Mouse (Mus musculus): ENCODE data around the gene Dhx35. TPM values are rescaled to one million over a fixed set of nuclear protein-coding genes. Genes with fewer than 3 reads are reported as not detected.
A peak's percentile ranks its signal among the peaks of the same experiment; 100 is the strongest.

The Dhx35 gene
- polyA plus RNA-seq, 1 experiment from 2014 or later: 16.4 TPM

GRCm38 (mm10) chr2:158781126-158781525 lies 13.5 kb upstream of the Dhx35 start:
- Histone ChIP-seq H3K27me3 (ENCODE audit: control insufficient read depth, insufficient read depth, low read length) (no peaks in the 10 kb centered on the region), H3K4me1 (ENCODE audit: control insufficient read depth, insufficient read depth, low read length) (peaks cover 13% of the 10 kb centered on the region), H3K4me3 (ENCODE audit: low read depth, low read length) (no peak overlapping the region), H3K36me3 (ENCODE audit: control insufficient read depth, insufficient read depth, low read length) (peaks cover 50% of the 10 kb centered on the region), H3K4me2 (replicated peaks; ENCODE audit: low read depth, low read length) (no peak overlapping the region), H3K9me3 (ENCODE audit: control insufficient read depth, low read depth, low read length) (no peaks in the 10 kb centered on the region), H3K27ac (ENCODE audit: low read length) (no peak overlapping the region), H3K9ac (replicated peaks; ENCODE audit: low read depth, low read length) (no peak overlapping the region)
- 92% methylated on average over 7 of the region's 7 CpGs for WGBS
- no peak for ATAC-seq (ENCODE audit: insufficient number of reproducible peaks, insufficient read depth, low FRiP score, low read depth)

- no peak overlapping the region for H3K27ac ChIP-seq (ENCODE audit: low read length)
- H3K4me1 ChIP-seq (ENCODE audit: control insufficient read depth, insufficient read depth, low read length): no peaks in the 10 kb centered on the region
- no peak overlapping the region for H3K9ac ChIP-seq (replicated peaks; ENCODE audit: low read depth, low read length)
- no peak overlapping the region for H3K4me2 ChIP-seq (replicated peaks; ENCODE audit: low read depth, low read length)
- H3K27me3 ChIP-seq (ENCODE audit: control insufficient read depth, insufficient read depth, low read length): no peaks in the 10 kb centered on the region
- no peak for ATAC-seq (ENCODE audit: insufficient number of reproducible peaks, insufficient read depth, low FRiP score, low read depth)
- no peaks in the 10 kb centered on the region for H3K9me3 ChIP-seq (ENCODE audit: control insufficient read depth, low read depth, low read length)
- 79% methylated on average over 14 of the region's 14 CpGs for WGBS
- no peak overlapping the region for H3K4me3 ChIP-seq (ENCODE audit: low read depth, low read length)
- peaks cover 27% of the 10 kb centered on the region for H3K36me3 ChIP-seq (ENCODE audit: control insufficient read depth, insufficient read depth, low read length)
Measured at GRCm38 (mm10) chr2:158786927-158787795, 7.4 kb upstream of the Dhx35 start.

DNA sequence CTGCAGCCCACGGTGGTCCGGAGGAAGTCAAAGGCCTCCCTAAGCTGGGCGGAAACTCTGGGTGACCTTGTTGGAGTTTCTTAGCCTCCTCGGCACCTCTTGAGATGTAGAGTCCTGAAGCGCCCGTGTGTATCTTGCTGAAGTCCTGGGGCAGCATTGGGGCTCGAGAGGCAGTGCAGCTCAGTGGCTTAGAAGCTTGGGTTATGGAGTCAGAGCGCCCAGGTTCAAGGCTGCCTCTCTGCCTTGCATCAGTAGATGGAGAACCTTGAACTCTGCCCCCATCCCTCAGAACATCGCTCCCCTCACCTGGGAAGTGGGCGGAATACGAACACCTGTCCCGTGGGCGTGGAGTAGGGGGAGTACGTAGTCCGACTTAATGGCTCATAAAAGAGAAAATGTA lies 436 bp downstream of the Dhx35 start:
- Histone ChIP-seq H3K27ac (ENCODE audit: low read length) (peak overlapping the region; percentile 58; the same call in 1 of the 2 replicates), H3K27me3 (ENCODE audit: control insufficient read depth, insufficient read depth, low read length) (no peaks in the 10 kb centered on the region), H3K4me3 (ENCODE audit: low read depth, low read length) (peak overlapping the region; percentile 79), H3K36me3 (ENCODE audit: control insufficient read depth, insufficient read depth, low read length) (no peaks in the 10 kb centered on the region), H3K4me2 (replicated peaks; ENCODE audit: low read depth, low read length) (peak overlapping the region; percentile 82), H3K9ac (replicated peaks; ENCODE audit: low read depth, low read length) (peak overlapping the region; percentile 54), H3K9me3 (ENCODE audit: control insufficient read depth, low read depth, low read length) (no peaks in the 10 kb centered on the region), H3K4me1 (ENCODE audit: control insufficient read depth, insufficient read depth, low read length) (0 out of 2 replicates have a peak, but pooled peaks cover 8% of the 10 kb centered on the region)
- WGBS: 8% methylated on average over 15 of the region's 15 CpGs
- peak; percentile 54 for ATAC-seq (ENCODE audit: insufficient number of reproducible peaks, insufficient read depth, low FRiP score, low read depth)

GRCm38 (mm10) chr2:158795875-158796274 lies 1.3 kb downstream of the Dhx35 start:
- ATAC-seq (ENCODE audit: insufficient number of reproducible peaks, insufficient read depth, low FRiP score, low read depth): no peak
- Histone ChIP-seq H3K27me3 (ENCODE audit: control insufficient read depth, insufficient read depth, low read length) (no peaks in the 10 kb centered on the region), H3K27ac (ENCODE audit: low read length) (no peak overlapping the region), H3K4me1 (ENCODE audit: control insufficient read depth, insufficient read depth, low read length) (0 out of 2 replicates have a peak, but pooled peaks cover 8% of the 10 kb centered on the region), H3K9me3 (ENCODE audit: control insufficient read depth, low read depth, low read length) (no peaks in the 10 kb centered on the region), H3K36me3 (ENCODE audit: control insufficient read depth, insufficient read depth, low read length) (no peaks in the 10 kb centered on the region), H3K4me2 (replicated peaks; ENCODE audit: low read depth, low read length) (no peak overlapping the region), H3K9ac (replicated peaks; ENCODE audit: low read depth, low read length) (no peak overlapping the region), H3K4me3 (ENCODE audit: low read depth, low read length) (no peak overlapping the region)
- 84% methylated on average over 2 of the region's 2 CpGs for WGBS

- Histone ChIP-seq H3K27me3 (ENCODE audit: control insufficient read depth, insufficient read depth, low read length) (no peaks in the 10 kb centered on the region), H3K9me3 (ENCODE audit: control insufficient read depth, low read depth, low read length) (no peaks in the 10 kb centered on the region), H3K4me2 (replicated peaks; ENCODE audit: low read depth, low read length) (no peak overlapping the region), H3K36me3 (ENCODE audit: control insufficient read depth, insufficient read depth, low read length) (peaks cover 9% of the 10 kb centered on the region; the same call in 1 of the 2 replicates), H3K9ac (replicated peaks; ENCODE audit: low read depth, low read length) (no peak overlapping the region), H3K27ac (ENCODE audit: low read length) (no peak overlapping the region), H3K4me3 (ENCODE audit: low read depth, low read length) (no peak overlapping the region), H3K4me1 (ENCODE audit: control insufficient read depth, insufficient read depth, low read length) (0 out of 2 replicates have a peak, but pooled peaks cover 3% of the 10 kb centered on the region)
- WGBS: 58% methylated on average over 4 of the region's 4 CpGs
- no peak for ATAC-seq (ENCODE audit: insufficient number of reproducible peaks, insufficient read depth, low FRiP score, low read depth)
Measured at GRCm38 (mm10) chr2:158799328-158799727, 4.7 kb downstream of the Dhx35 start.

- no peaks in the 10 kb centered on the region for H3K4me1 ChIP-seq (ENCODE audit: control insufficient read depth, insufficient read depth, low read length)
- no peak overlapping the region for H3K27ac ChIP-seq (ENCODE audit: low read length)
- 93% methylated on average over 8 of the region's 8 CpGs for WGBS
- H3K4me2 ChIP-seq (replicated peaks; ENCODE audit: low read depth, low read length): no peak overlapping the region
- no peak overlapping the region for H3K4me3 ChIP-seq (ENCODE audit: low read depth, low read length)
- peaks cover 9% of the 10 kb centered on the region; the same call in 1 of the 2 replicates for H3K36me3 ChIP-seq (ENCODE audit: control insufficient read depth, insufficient read depth, low read length)
- H3K9ac ChIP-seq (replicated peaks; ENCODE audit: low read depth, low read length): no peak overlapping the region
- no peaks in the 10 kb centered on the region for H3K27me3 ChIP-seq (ENCODE audit: control insufficient read depth, insufficient read depth, low read length)
- H3K9me3 ChIP-seq (ENCODE audit: control insufficient read depth, low read depth, low read length): no peaks in the 10 kb centered on the region
- no peak for ATAC-seq (ENCODE audit: insufficient number of reproducible peaks, insufficient read depth, low FRiP score, low read depth)
Measured at GRCm38 (mm10) chr2:158800788-158801187, 6.2 kb downstream of the Dhx35 start.

DNA sequence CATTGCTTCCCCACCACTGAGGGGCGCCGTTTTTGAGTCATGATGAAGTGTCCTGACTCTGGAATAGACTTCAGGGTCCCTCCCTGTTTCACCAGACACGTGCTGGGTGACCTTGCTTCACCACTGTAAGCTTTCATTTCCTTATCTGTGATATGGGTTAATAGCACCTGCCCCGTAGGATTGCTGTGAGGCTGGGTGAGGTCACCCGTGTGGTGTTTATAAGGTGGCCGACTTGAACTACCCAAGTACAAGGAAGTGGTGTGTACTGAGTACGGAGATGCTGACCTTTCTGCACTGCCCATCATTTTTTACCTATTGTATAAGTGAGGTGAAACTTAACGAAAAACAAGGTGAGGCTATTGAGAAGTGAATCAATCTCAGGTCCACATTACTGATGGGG lies 9.0 kb downstream of the Dhx35 start:
- 83% methylated on average over 8 of the region's 8 CpGs for WGBS
- no peak for ATAC-seq (ENCODE audit: insufficient number of reproducible peaks, insufficient read depth, low FRiP score, low read depth)
- no peak overlapping the region for H3K4me3 ChIP-seq (ENCODE audit: low read depth, low read length)
- H3K4me2 ChIP-seq (replicated peaks; ENCODE audit: low read depth, low read length): no peak overlapping the region
- H3K27me3 ChIP-seq (ENCODE audit: control insufficient read depth, insufficient read depth, low read length): no peaks in the 10 kb centered on the region
- H3K9ac ChIP-seq (replicated peaks; ENCODE audit: low read depth, low read length): no peak overlapping the region
- peaks cover 12% of the 10 kb centered on the region; the same call in 1 of the 2 replicates for H3K36me3 ChIP-seq (ENCODE audit: control insufficient read depth, insufficient read depth, low read length)
- H3K9me3 ChIP-seq (ENCODE audit: control insufficient read depth, low read depth, low read length): no peaks in the 10 kb centered on the region
- no peaks in the 10 kb centered on the region for H3K4me1 ChIP-seq (ENCODE audit: control insufficient read depth, insufficient read depth, low read length)
- H3K27ac ChIP-seq (ENCODE audit: low read length): no peak overlapping the region

- no peak overlapping the region for H3K9ac ChIP-seq (replicated peaks; ENCODE audit: low read depth, low read length)
- H3K9me3 ChIP-seq (ENCODE audit: control insufficient read depth, low read depth, low read length): no peaks in the 10 kb centered on the region
- no peak overlapping the region for H3K4me2 ChIP-seq (replicated peaks; ENCODE audit: low read depth, low read length)
- no peak overlapping the region for H3K27ac ChIP-seq (ENCODE audit: low read length)
- ATAC-seq (ENCODE audit: insufficient number of reproducible peaks, insufficient read depth, low FRiP score, low read depth): no peak
- H3K4me3 ChIP-seq (ENCODE audit: low read depth, low read length): no peak overlapping the region
- H3K27me3 ChIP-seq (ENCODE audit: control insufficient read depth, insufficient read depth, low read length): no peaks in the 10 kb centered on the region
- H3K36me3 ChIP-seq (ENCODE audit: control insufficient read depth, insufficient read depth, low read length): peaks cover 12% of the 10 kb centered on the region; the same call in 1 of the 2 replicates
- no peaks in the 10 kb centered on the region for H3K4me1 ChIP-seq (ENCODE audit: control insufficient read depth, insufficient read depth, low read length)
Measured at GRCm38 (mm10) chr2:158815686-158816085, 21.1 kb downstream of the Dhx35 start.
